Mouse (Mus musculus): ENCODE measurements at regions not wholly inside any gene's neighbourhood (a gene's known extent, or its start where the extent isn't known, plus 50 kb on each side); places are given as distances from the start of the nearest gene placed in this dataset.
A peak's percentile ranks its signal among the peaks of the same experiment; 100 is the strongest.

- no peak overlapping the region for H3K9ac ChIP-seq (ENCODE audit: low read length)
- no peak for ATAC-seq (replicated peaks; ENCODE audit: low FRiP score, low TSS enrichment, low read depth)
- H3K4me3 ChIP-seq (ENCODE audit: low read depth, low read length), result no peak overlapping the region
- no peaks in the 10 kb centered on the region for H3K9me3 ChIP-seq (ENCODE audit: control insufficient read depth, low read length)
- no peaks in the 10 kb centered on the region for H3K36me3 ChIP-seq (ENCODE audit: control insufficient read depth, insufficient read depth, low read length)
- DNase-seq (ENCODE audit: low spot score), result no peak
- peaks cover 5% of the 10 kb centered on the region for H3K4me1 ChIP-seq (replicated peaks; ENCODE audit: control insufficient read depth, insufficient read depth, low read length)
- no peak overlapping the region for H3K4me2 ChIP-seq (ENCODE audit: low read length)
- H3K27me3 ChIP-seq (replicated peaks; ENCODE audit: control insufficient read depth, insufficient read depth, low read length), result no peaks in the 10 kb centered on the region
- 75% methylated on average over 8 of the region's 8 CpGs for WGBS
- no peak overlapping the region for H3K27ac ChIP-seq (ENCODE audit: low read depth)
These were observed 57.0 kb upstream of the Kdm7a start for GRCm38 (mm10) chr6:39263615-39264014.

- no peak overlapping the region for H3K27ac ChIP-seq (ENCODE audit: low read depth)
- H3K9me3 ChIP-seq (ENCODE audit: control insufficient read depth, low read length), result no peaks in the 10 kb centered on the region
- WGBS, result 61% methylated on average over 8 of the region's 8 CpGs
- H3K4me3 ChIP-seq (ENCODE audit: low read depth, low read length), result no peak overlapping the region
- H3K27me3 ChIP-seq (replicated peaks; ENCODE audit: control insufficient read depth, insufficient read depth, low read length), result no peaks in the 10 kb centered on the region
- no peaks in the 10 kb centered on the region for H3K36me3 ChIP-seq (ENCODE audit: control insufficient read depth, insufficient read depth, low read length)
- no peak overlapping the region for H3K4me2 ChIP-seq (ENCODE audit: low read length)
- DNase-seq (ENCODE audit: low spot score), result no peak
- H3K9ac ChIP-seq (ENCODE audit: low read length), result no peak overlapping the region
- no peak for ATAC-seq (replicated peaks; ENCODE audit: low FRiP score, low TSS enrichment, low read depth)
- peaks cover 5% of the 10 kb centered on the region for H3K4me1 ChIP-seq (replicated peaks; ENCODE audit: control insufficient read depth, insufficient read depth, low read length)
These were observed 55.4 kb upstream of the Kdm7a start for GRCm38 (mm10) chr6:39261951-39262350.

- ATAC-seq (replicated peaks; ENCODE audit: low FRiP score, low TSS enrichment, low read depth) (no peak), DNase-seq (ENCODE audit: low spot score) (no peak)
- Histone ChIP-seq H3K36me3 (ENCODE audit: control insufficient read depth, insufficient read depth, low read length) (no peaks in the 10 kb centered on the region), H3K4me1 (replicated peaks; ENCODE audit: control insufficient read depth, insufficient read depth, low read length) (peaks cover 9% of the 10 kb centered on the region), H3K27ac (ENCODE audit: low read depth) (no peak overlapping the region), H3K4me2 (ENCODE audit: low read length) (no peak overlapping the region), H3K9ac (ENCODE audit: low read length) (no peak overlapping the region), H3K27me3 (replicated peaks; ENCODE audit: control insufficient read depth, insufficient read depth, low read length) (0 out of 2 replicates have a peak, but pooled peaks cover 4% of the 10 kb centered on the region), H3K9me3 (ENCODE audit: control insufficient read depth, low read length) (no peaks in the 10 kb centered on the region), H3K4me3 (ENCODE audit: low read depth, low read length) (no peak overlapping the region)
- 91% methylated on average over 4 of the region's 4 CpGs for WGBS
These were observed 53.9 kb upstream of the Kdm7a start for GRCm38 (mm10) chr6:39260480-39260879.

GRCm38 (mm10) chr6:39259129-39259528 is 52.5 kb upstream of the Kdm7a start:
- DNase-seq (ENCODE audit: low spot score) (no peak), ATAC-seq (replicated peaks; ENCODE audit: low FRiP score, low TSS enrichment, low read depth) (no peak)
- H3K27ac ChIP-seq (ENCODE audit: low read depth), result no peak overlapping the region
- H3K4me2 ChIP-seq (ENCODE audit: low read length), result no peak overlapping the region
- H3K9me3 ChIP-seq (ENCODE audit: control insufficient read depth, low read length), result no peaks in the 10 kb centered on the region
- no peaks in the 10 kb centered on the region for H3K36me3 ChIP-seq (ENCODE audit: control insufficient read depth, insufficient read depth, low read length)
- WGBS, result 85% methylated on average over 1 of the region's 1 CpGs
- H3K9ac ChIP-seq (ENCODE audit: low read length), result no peak overlapping the region
- peaks cover 3% of the 10 kb centered on the region; the same call in 1 of the 2 replicates for H3K4me1 ChIP-seq (replicated peaks; ENCODE audit: control insufficient read depth, insufficient read depth, low read length)
- 0 out of 2 replicates have a peak, but pooled peaks cover 7% of the 10 kb centered on the region for H3K27me3 ChIP-seq (replicated peaks; ENCODE audit: control insufficient read depth, insufficient read depth, low read length)
- no peak overlapping the region for H3K4me3 ChIP-seq (ENCODE audit: low read depth, low read length)

- Histone ChIP-seq H3K27me3 (replicated peaks; ENCODE audit: control insufficient read depth, insufficient read depth, low read length) (0 out of 2 replicates have a peak, but pooled peaks cover 7% of the 10 kb centered on the region), H3K9me3 (ENCODE audit: control insufficient read depth, low read length) (no peaks in the 10 kb centered on the region), H3K4me2 (ENCODE audit: low read length) (no peak overlapping the region), H3K36me3 (ENCODE audit: control insufficient read depth, insufficient read depth, low read length) (no peaks in the 10 kb centered on the region), H3K4me1 (replicated peaks; ENCODE audit: control insufficient read depth, insufficient read depth, low read length) (peaks cover 3% of the 10 kb centered on the region; the same call in 1 of the 2 replicates), H3K9ac (ENCODE audit: low read length) (no peak overlapping the region), H3K4me3 (ENCODE audit: low read depth, low read length) (no peak overlapping the region), H3K27ac (ENCODE audit: low read depth) (no peak overlapping the region)
- ATAC-seq (replicated peaks; ENCODE audit: low FRiP score, low TSS enrichment, low read depth), result no peak
- no peak for DNase-seq (ENCODE audit: low spot score)
- 93% methylated on average over 4 of the region's 4 CpGs for WGBS
These were observed 52.1 kb upstream of the Kdm7a start for GRCm38 (mm10) chr6:39258656-39259055.

GRCm38 (mm10) chr6:39257667-39258395 is 51.2 kb upstream of the Kdm7a start:
- H3K36me3 ChIP-seq (ENCODE audit: control insufficient read depth, insufficient read depth, low read length), result no peaks in the 10 kb centered on the region
- H3K27ac ChIP-seq (ENCODE audit: low read depth), result no peak overlapping the region
- H3K4me1 ChIP-seq (replicated peaks; ENCODE audit: control insufficient read depth, insufficient read depth, low read length), result peaks cover 3% of the 10 kb centered on the region; the same call in 1 of the 2 replicates
- H3K9ac ChIP-seq (ENCODE audit: low read length), result no peak overlapping the region
- peak overlapping the region; percentile 96 for H3K4me2 ChIP-seq (ENCODE audit: low read length)
- 47% methylated on average over 7 of the region's 7 CpGs for WGBS
- 0 out of 2 replicates have a peak, but pooled peaks cover 7% of the 10 kb centered on the region for H3K27me3 ChIP-seq (replicated peaks; ENCODE audit: control insufficient read depth, insufficient read depth, low read length)
- peak overlapping the region; percentile 42; the same call in 1 of the 2 replicates for H3K4me3 ChIP-seq (ENCODE audit: low read depth, low read length)
- no peaks in the 10 kb centered on the region for H3K9me3 ChIP-seq (ENCODE audit: control insufficient read depth, low read length)
- no peak for DNase-seq (ENCODE audit: low spot score)
- ATAC-seq (replicated peaks; ENCODE audit: low FRiP score, low TSS enrichment, low read depth), result no peak

- H3K27me3 ChIP-seq (replicated peaks; ENCODE audit: control insufficient read depth, insufficient read depth, low read length), result 0 out of 2 replicates have a peak, but pooled peaks cover 7% of the 10 kb centered on the region
- H3K27ac ChIP-seq (ENCODE audit: low read depth), result peak overlapping the region; percentile 28; the same call in 1 of the 2 replicates
- peaks cover 3% of the 10 kb centered on the region; the same call in 1 of the 2 replicates for H3K4me1 ChIP-seq (replicated peaks; ENCODE audit: control insufficient read depth, insufficient read depth, low read length)
- peak overlapping the region; percentile 96 for H3K4me2 ChIP-seq (ENCODE audit: low read length)
- H3K36me3 ChIP-seq (ENCODE audit: control insufficient read depth, insufficient read depth, low read length), result no peaks in the 10 kb centered on the region
- ATAC-seq (replicated peaks; ENCODE audit: low FRiP score, low TSS enrichment, low read depth) (peak; percentile 42; the same call in 1 of the 2 replicates), DNase-seq (ENCODE audit: low spot score) (peak; percentile 77)
- H3K9me3 ChIP-seq (ENCODE audit: control insufficient read depth, low read length), result no peaks in the 10 kb centered on the region
- peak overlapping the region; percentile 42 for H3K4me3 ChIP-seq (ENCODE audit: low read depth, low read length)
- under 1% methylated on average over 18 of the region's 18 CpGs for WGBS
- peak overlapping the region; percentile 53 for H3K9ac ChIP-seq (ENCODE audit: low read length)
These were observed 50.6 kb upstream of the Kdm7a start for GRCm38 (mm10) chr6:39257111-39257571.

GRCm38 (mm10) chr6:39256304-39257103 is 49.9 kb upstream of the Kdm7a start:
- Histone ChIP-seq H3K27me3 (replicated peaks; ENCODE audit: control insufficient read depth, insufficient read depth, low read length) (0 out of 2 replicates have a peak, but pooled peaks cover 7% of the 10 kb centered on the region), H3K36me3 (ENCODE audit: control insufficient read depth, insufficient read depth, low read length) (no peaks in the 10 kb centered on the region), H3K4me2 (ENCODE audit: low read length) (peak overlapping the region; percentile 96), H3K9ac (ENCODE audit: low read length) (peak overlapping the region; percentile 53), H3K9me3 (ENCODE audit: control insufficient read depth, low read length) (no peaks in the 10 kb centered on the region), H3K4me1 (replicated peaks; ENCODE audit: control insufficient read depth, insufficient read depth, low read length) (peaks cover 3% of the 10 kb centered on the region; the same call in 1 of the 2 replicates), H3K27ac (ENCODE audit: low read depth) (peak overlapping the region; percentile 28; the same call in 1 of the 2 replicates), H3K4me3 (ENCODE audit: low read depth, low read length) (peak overlapping the region; percentile 42)
- ATAC-seq (replicated peaks; ENCODE audit: low FRiP score, low TSS enrichment, low read depth) (peak; percentile 81), DNase-seq (ENCODE audit: low spot score) (peak; percentile 84)
- WGBS, result 3% methylated on average over 48 of the region's 48 CpGs
